Comparison of ENCODE assay signal across 9 mouse cellular contexts in the genomic region with DNA sequence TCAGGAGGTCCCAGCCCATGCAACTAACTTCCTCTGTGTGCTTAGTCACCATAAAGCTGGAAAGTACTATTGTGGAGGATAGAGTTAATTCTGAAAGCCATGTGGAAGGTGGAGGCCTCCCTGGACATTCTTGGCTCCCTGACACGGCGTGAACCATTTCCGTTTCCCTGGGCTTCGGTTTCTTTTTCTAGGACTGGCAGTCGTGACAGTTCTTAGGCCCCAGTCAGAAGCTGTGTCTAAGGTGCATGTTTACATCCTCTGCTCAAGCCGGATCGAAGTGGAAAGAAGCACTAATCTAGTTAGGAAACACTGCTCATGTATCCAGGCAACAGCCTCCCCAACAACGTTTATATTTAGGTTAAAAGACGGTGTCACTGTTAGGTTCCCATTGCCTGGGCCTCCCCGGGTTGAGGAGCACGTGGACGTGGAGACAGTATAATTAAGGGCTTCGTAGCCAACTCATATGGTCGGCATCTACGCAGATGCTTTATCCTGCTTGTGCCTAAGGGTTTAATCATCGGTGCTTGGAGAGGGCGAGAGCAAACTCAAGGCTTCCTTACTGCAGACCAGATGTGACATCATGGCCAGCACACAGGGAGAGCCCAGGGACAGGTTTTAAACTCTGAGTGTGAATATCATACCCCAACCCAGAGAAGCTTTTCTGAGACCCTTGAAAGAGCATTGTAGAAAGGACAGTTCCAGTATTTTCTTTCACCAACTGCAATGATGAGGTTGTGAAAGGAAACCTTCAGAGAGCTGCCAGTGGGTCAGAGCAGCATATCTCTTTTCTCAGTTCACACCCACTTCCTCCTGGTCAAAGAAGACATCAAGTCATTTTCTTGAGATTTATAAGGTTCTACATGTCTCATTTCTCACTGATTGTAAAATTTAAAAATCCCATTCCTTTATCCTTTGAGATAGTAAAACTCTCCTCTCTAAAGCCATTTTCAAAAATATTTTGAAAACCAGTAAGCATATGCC.
DNase-seq lines count a peak whose midpoint lies in the region; ATAC-seq lines count a peak whose summit lies in the region.
"Had no signal": no experiment of that assay in that cellular context is flagged by ENCODE, and none has a peak within 500 bp of the region (broad histone marks: within the 10 kb centered on the region; RNA-seq: fewer than 3 reads in every experiment).

No protein-coding gene starts in this region.

- H3K9ac ChIP-seq in heart, embryonic 16.5 days (ENCODE audit: low read length): no peak overlapping the region

- peak; percentile 62 for ATAC-seq in heart, embryonic 16.5 days (replicated peaks; ENCODE audit: extremely low read depth, insufficient read depth, low FRiP score)

- DNase-seq in gastrocnemius, postnatal 14 days: peak; percentile 18
- DNase-seq in gastrocnemius, adult 18-20 months (ENCODE audit: low spot score): no peak
- peak; percentile 34 for DNase-seq in T-cell, adult 2 months (ENCODE audit: low spot score)
- DNase-seq in lung, postnatal 14 days: peak; percentile 51
- no peak for DNase-seq in adrenal gland, adult 8-10 months
- no peak for DNase-seq in urinary bladder, postnatal 10 days (ENCODE audit: low spot score)
- DNase-seq in embryo, embryonic 10.5 days (ENCODE audit: low spot score): no peak
- DNase-seq: cerebellum, adult 9-10 months had no signal

- peaks cover 36% of the 10 kb centered on the region for H3K36me3 ChIP-seq in heart, embryonic 16.5 days (ENCODE audit: control insufficient read depth, insufficient read depth)

- H3K27me3 ChIP-seq in heart, embryonic 16.5 days (ENCODE audit: control insufficient read depth, insufficient read depth, low read length): no peaks in the 10 kb centered on the region

- no peaks in the 10 kb centered on the region for H3K9me3 ChIP-seq in heart, embryonic 16.5 days (replicated peaks; ENCODE audit: control insufficient read depth, low read length)

- no peak overlapping the region; the same call in 1 of the 2 replicates for H3K4me2 ChIP-seq in heart, embryonic 16.5 days (ENCODE audit: low read depth, low read length)

- H3K4me3 ChIP-seq in heart, embryonic 16.5 days (ENCODE audit: low read length): no peak overlapping the region

- intact Hi-C loops in gastrocnemius, postnatal 14 days (cut with DNase I; ENCODE audit: low total_unique reads): no loop called here

- peak overlapping the region; percentile 63 for H3K27ac ChIP-seq in heart, embryonic 16.5 days (ENCODE audit: low read length)

- WGBS in heart, embryonic 16.5 days: 13% methylated on average over 17 of the region's 17 CpGs

- peaks cover 12% of the 10 kb centered on the region; the same call in 1 of the 2 replicates for H3K4me1 ChIP-seq in heart, embryonic 16.5 days (ENCODE audit: control insufficient read depth, insufficient read depth, low read length)

Comparison
In these comparisons a context has a peak if more than half of its experiments do, and no peak if none do; other contexts are left out.
1. DNase-seq: peak in gastrocnemius, postnatal 14 days (single experiment), T-cell, adult 2 months (single experiment) and lung, postnatal 14 days (single experiment); none in gastrocnemius, adult 18-20 months (single experiment), adrenal gland, adult 8-10 months (single experiment), urinary bladder, postnatal 10 days (single experiment) and embryo, embryonic 10.5 days (single experiment).